Mouse (Mus musculus) olfactory bulb, adult 2 months (tissue): ENCODE data around the gene Mical3.

Experiments used
- CTCF ChIP-seq: fragments of 200-500 bp; IDR thresholded peaks from 2 replicates; pipeline ENCODE4 v1.5.1; 2012; ENCODE audit warnings: low read depth, mild to moderate bottlenecking, low read length, moderate library complexity; ENCODE audit not compliant: insufficient read depth
- POLR2A ChIP-seq: fragments of 200-500 bp; IDR thresholded peaks from 2 replicates; pipeline ENCODE4 v1.6.1; 2012; ENCODE audit warnings: mild to moderate bottlenecking, low read depth, low read length, moderate library complexity; ENCODE audit not compliant: insufficient read depth

DNA sequence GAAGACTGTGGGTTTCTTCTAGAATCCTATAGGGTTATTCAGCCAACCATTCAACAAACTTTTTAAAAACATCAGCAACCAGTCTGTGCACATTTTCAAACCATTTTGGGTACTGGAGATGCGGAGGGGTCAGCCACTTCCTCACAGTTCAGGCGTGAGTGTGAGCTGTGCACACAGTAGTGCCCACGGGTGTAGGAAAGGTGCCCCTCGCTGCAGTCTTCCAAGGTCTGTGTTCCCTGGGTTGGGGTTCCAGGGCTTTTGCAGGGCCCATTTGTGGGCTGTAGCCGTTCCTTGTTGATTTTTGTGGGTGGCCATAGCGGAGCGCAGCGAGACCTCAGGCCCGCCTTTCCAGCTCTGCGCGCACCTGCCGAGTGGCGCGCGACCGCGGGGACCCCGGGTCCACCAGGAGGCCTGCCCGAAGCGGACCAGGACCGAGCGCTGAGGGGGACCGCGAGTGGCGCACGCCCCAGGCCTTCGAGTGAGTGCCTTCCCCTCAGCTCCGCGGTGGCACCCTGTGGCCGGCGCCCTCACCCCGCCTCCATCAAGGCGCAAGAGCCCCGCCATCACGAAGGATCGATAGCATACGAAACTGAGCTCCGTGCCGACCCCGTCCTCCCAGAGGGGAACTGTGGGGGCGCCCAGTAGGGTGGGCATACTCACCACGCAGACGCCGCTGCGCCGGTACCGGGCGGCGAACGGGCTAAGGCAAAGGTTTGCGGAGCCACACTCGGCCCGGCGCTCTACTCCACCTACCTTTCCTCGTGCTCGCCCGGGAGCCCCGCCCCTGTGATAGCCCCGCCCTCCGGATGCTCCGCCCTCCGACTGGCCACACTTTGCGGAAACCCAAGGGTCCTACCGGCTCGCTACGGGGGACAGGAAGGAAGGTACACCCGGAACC lies 214.5 kb downstream of the Mical3 start, which contains the start of gene Bid:
- no peak for TF ChIP-seq POLR2A
- TF ChIP-seq CTCF, result no peak
